Mouse (Mus musculus): ENCODE results near the gene Jmjd6.

- TF ChIP-seq CTCF (IDR thresholded peaks at IDR 0.05; ENCODE audit: control insufficient read depth, insufficient read depth, insufficient replicate concordance, low read depth, low read length) (no peak), POLR2A (IDR thresholded peaks at IDR 0.05; ENCODE audit: control insufficient read depth, low read depth, low read length) (no peak; the same call in 1 of the 2 replicates)
Measured at GRCm38 (mm10) chr11:116839601-116840000, 3.6 kb downstream of the Jmjd6 start.

Measured in testis, adult 2 months (tissue).